Mouse (Mus musculus) lung, embryonic 16.5 days (tissue): ENCODE measurements around the gene Pecam1. TPM values are rescaled to one million over a fixed set of nuclear protein-coding genes. Genes with fewer than 3 reads are reported as not detected.

Experiments
- ATAC-seq: fragments of 200-750 bp; cut with Nextera tagmentation; 2 replicates; pipeline ENCODE4 v1.8.0; 2017; ENCODE audit warnings: low read depth, mild to moderate bottlenecking, moderate library complexity
- H3K27ac ChIP-seq: fragments of 300-500 bp; sonication (generic); 2 replicates; pipeline ENCODE4 v1.5.1; 2014; ENCODE audit warnings: mild to moderate bottlenecking, control low read depth, low read length
- H3K27me3 ChIP-seq: fragments of 300-500 bp; sonication (generic); 2 replicates; pipeline ENCODE4 v1.6.1; 2014; ENCODE audit warnings: low read depth, low read length, mixed read lengths; ENCODE audit not compliant: control insufficient read depth, insufficient read depth
- H3K36me3 ChIP-seq: fragments of 300-500 bp; sonication (generic); 2 replicates; pipeline ENCODE4 v1.6.1; 2014; ENCODE audit warnings: low read length; ENCODE audit not compliant: control insufficient read depth, insufficient read depth
- H3K4me1 ChIP-seq: fragments of 300-500 bp; sonication (generic); replicated peaks from 2 replicates; pipeline ENCODE4 v1.6.1; 2014; ENCODE audit warnings: low read length, mixed read lengths; ENCODE audit not compliant: control insufficient read depth, insufficient read depth
- H3K4me2 ChIP-seq: fragments of 300-500 bp; sonication (generic); 2 replicates; pipeline ENCODE4 v1.6.1; 2014; ENCODE audit warnings: low read depth, low read length, control low read depth
- H3K4me3 ChIP-seq: fragments of 300-500 bp; sonication (generic); 2 replicates; pipeline ENCODE4 v1.5.1; 2014; ENCODE audit warnings: mild to moderate bottlenecking, low read length, control low read depth
- H3K9ac ChIP-seq: fragments of 300-500 bp; sonication (generic); 2 replicates; pipeline ENCODE4 v1.6.1; 2014; ENCODE audit warnings: low read length, control low read depth
- H3K9me3 ChIP-seq: fragments of 300-500 bp; sonication (generic); 2 replicates; pipeline ENCODE4 v1.6.1; 2016; ENCODE audit warnings: low read length; ENCODE audit not compliant: control insufficient read depth
- WGBS: fragments of 180-500 bp; shearing (Covaris S2); extraction: QIAGEN DNeasy Blood & Tissue Kit; methylation state at CpG from one replicate; pipeline ENCODE4 v1.1.7; 2014; 5-methylcytosine and 5-hydroxymethylcytosine counted together
- polyA plus RNA-seq: library from polyadenylated mRNA; unstranded; fragments of >200 nt; fragmentation: Nextera tagmentation; extraction: Ambion mirVana; gene quantifications from 2 replicates; pipeline ENCODE4 v1.2.1, GENCODE M21; 2015

The Pecam1 gene
- polyA plus RNA-seq: 140 and 151 TPM in 2 replicates

DNA sequence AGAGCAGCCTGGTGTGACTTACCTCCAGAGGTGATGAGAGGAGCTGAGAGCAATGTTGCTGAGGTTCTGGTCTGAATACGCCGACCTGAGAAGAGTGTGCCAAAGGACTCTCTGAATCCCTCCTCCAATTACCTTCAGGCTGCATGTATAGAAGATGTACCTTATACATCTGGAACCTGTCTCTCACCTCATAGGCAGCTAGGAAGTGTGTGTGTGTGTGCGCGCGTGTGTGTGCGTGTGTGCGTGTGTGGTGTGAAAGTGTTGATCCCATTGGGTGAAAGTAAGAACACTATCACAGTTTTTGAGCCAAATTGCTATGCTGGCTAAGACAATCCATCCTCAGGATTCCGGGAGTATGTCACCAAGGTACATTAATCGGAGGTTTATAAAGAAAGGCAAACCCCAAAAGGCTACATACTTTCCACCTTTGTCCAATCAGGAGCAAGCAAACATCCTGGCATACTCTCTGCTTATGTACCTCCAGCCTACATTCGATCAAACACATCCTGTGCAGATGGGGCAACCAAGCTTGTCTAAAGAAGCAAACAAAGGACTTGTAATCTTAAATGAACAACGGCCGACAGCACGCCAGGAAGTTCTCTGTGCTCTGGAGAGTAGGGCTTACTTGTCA lies at the start of gene Pecam1:
Gene Pecam1, minus strand, starts transcription at position 508 of the 631 bp plus-strand sequence.
- H3K4me1 ChIP-seq: no peaks in the 10 kb centered on the region
- H3K27ac ChIP-seq: no peak within 1 kb of the TSS
- no peak within 1 kb of the TSS for H3K4me2 ChIP-seq
- WGBS: 64% methylated on average over 13 of the region's 13 CpGs
- no peaks in the 10 kb centered on the region for H3K9me3 ChIP-seq
- H3K36me3 ChIP-seq: no peaks in the 10 kb centered on the region
- no peak within 1 kb of the TSS for H3K4me3 ChIP-seq
- H3K9ac ChIP-seq: no peak within 1 kb of the TSS
- no peaks in the 10 kb centered on the region for H3K27me3 ChIP-seq
- ATAC-seq: 0 out of 2 replicates have a peak, but pooled peaks have one; percentile 43

DNA sequence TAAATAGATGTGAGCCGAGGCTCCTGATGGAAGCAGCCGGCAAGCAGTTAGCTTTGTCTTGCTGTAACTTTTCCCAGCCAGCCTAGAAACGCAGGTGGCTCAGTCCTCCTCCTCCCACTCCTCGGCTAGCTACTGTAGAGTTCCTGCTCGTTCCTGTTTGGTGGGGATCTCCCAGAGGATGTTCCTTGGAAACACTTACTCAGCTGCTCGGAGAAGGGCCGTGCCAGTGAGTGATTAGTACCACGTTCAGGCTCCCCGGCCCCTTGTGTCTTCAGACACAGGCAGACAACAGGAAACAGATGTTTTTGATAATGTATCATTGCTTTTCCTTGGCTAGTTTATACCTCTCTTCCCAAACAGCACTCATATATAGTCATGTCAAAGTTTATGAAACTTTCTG lies 45.3 kb upstream of the Pecam1 start:
- H3K36me3 ChIP-seq: peaks cover 26% of the 10 kb centered on the region
- H3K9me3 ChIP-seq: peaks cover 4% of the 10 kb centered on the region; the same call in 1 of the 2 replicates

DNA sequence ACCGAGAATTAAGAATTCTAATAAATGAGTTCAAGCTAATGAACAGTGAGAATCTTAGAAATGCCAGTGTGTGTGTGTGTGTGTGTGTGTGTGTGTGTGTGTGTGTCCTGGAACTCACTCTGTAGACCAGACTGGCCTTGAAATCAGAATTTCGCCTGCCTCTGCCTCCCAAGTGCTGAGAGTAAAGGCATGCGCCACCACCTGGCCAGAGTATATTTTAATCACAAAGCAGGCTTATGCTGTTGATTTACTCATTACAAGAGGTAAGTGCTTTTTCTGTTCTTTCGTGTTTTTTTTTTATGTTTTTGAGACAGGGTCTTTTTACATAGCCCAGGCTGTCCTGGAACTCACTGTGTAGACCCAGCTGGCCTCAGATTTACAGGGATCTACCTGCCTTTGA lies 43.4 kb upstream of the Pecam1 start:
- Histone ChIP-seq H3K4me2 (no peak overlapping the region), H3K36me3 (peaks cover 21% of the 10 kb centered on the region)
- 80% methylated on average over 4 of the region's 4 CpGs for WGBS

More for the DNA sequence above, 45.3 kb upstream of the Pecam1 start:
- peak; percentile 52; the same call in 1 of the 2 replicates for ATAC-seq
- H3K9ac ChIP-seq: no peak overlapping the region
- H3K27me3 ChIP-seq: no peaks in the 10 kb centered on the region
- H3K4me1 ChIP-seq: 0 out of 2 replicates have a peak, but pooled peaks cover 2% of the 10 kb centered on the region
- no peak overlapping the region for H3K4me3 ChIP-seq
- H3K27ac ChIP-seq: no peak overlapping the region
- no peak overlapping the region for H3K4me2 ChIP-seq
- 55% methylated on average over 9 of the region's 9 CpGs for WGBS

DNA sequence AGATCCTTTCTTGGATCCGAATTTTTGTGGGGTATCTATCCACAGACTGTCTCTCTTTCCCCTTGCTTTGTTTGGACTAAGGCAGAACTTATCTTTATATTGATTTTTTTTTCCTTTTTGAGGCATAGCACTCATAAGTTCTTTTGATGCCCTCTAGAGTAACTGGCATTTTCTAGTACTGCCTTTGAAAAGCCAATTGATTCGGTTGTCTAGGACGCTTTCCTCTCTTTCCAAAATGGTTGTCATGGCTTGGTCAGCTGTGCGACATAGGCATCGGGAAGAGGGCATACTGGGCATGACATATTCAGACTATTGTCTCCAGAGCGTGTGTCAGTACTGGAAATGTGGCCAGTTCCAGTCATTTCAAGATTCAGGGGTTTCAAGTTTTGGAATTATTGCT lies 39.2 kb upstream of the Pecam1 start:
- Histone ChIP-seq H3K9ac (peak overlapping the region; percentile 98), H3K36me3 (peaks cover 19% of the 10 kb centered on the region), H3K4me3 (peak overlapping the region; percentile 70), H3K9me3 (no peaks in the 10 kb centered on the region), H3K4me2 (peak overlapping the region; percentile 90), H3K4me1 (peaks cover 9% of the 10 kb centered on the region), H3K27ac (peak overlapping the region; percentile 99), H3K27me3 (no peaks in the 10 kb centered on the region)
- no peak for ATAC-seq
- 0% methylated on average over 6 of the region's 6 CpGs for WGBS

More for the DNA sequence above, 43.4 kb upstream of the Pecam1 start:
- Histone ChIP-seq H3K27ac (no peak overlapping the region), H3K9me3 (peaks cover 4% of the 10 kb centered on the region; the same call in 1 of the 2 replicates), H3K4me1 (peaks cover 5% of the 10 kb centered on the region; the same call in 1 of the 2 replicates), H3K4me3 (no peak overlapping the region), H3K9ac (no peak overlapping the region), H3K27me3 (no peaks in the 10 kb centered on the region)
- no peak for ATAC-seq

DNA sequence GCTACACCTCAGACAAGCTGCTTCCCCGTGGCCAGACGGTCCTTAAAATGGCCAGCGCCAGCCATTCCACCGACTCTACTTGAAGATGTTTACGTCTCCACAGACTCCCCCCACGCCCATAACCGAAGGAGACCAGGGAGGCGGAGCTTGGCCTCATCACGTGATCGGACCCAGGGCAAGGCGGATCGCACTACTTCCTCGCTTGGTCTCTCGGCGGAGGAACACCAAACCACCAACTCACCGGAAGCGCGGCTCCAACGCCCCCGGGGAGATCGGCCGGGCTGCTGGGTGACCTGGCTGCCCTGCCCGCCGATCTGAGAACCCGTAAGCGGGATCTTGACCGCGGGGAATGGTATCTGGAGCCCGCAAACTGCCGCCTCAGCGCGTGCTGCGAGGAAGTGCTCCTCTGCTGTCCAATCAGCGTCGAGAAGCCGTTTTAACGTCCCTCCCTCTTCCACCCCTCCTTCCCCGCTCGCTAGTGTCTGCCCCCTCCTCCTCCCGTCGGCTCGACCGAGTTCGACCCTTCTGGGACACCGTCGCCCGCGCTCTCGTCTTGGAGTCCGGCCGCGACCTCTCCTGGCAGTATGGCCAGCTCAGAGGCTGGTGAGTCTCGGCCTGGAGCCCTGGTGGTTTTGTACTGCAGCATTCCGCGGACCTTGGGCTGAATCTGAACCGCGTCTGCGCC lies 38.5 kb upstream of the Pecam1 start, which contains the start of the genes Ddx5 and Cep95:
Gene Ddx5, minus strand, starts transcription at position 411 of the 685 bp plus-strand sequence.
Gene Cep95, plus strand, starts transcription at position 478 of the 685 bp plus-strand sequence.
- Histone ChIP-seq H3K4me3 (peak within 1 kb of the TSS; percentile 70), H3K4me1 (peaks cover 9% of the 10 kb centered on the region), H3K9ac (peak within 1 kb of the TSS; percentile 98), H3K9me3 (no peaks in the 10 kb centered on the region), H3K36me3 (peaks cover 25% of the 10 kb centered on the region), H3K27ac (peak within 1 kb of the TSS; percentile 99), H3K4me2 (peak within 1 kb of the TSS; percentile 90), H3K27me3 (no peaks in the 10 kb centered on the region)
- under 1% methylated on average over 58 of the region's 58 CpGs for WGBS
- peak; percentile 93 for ATAC-seq

DNA sequence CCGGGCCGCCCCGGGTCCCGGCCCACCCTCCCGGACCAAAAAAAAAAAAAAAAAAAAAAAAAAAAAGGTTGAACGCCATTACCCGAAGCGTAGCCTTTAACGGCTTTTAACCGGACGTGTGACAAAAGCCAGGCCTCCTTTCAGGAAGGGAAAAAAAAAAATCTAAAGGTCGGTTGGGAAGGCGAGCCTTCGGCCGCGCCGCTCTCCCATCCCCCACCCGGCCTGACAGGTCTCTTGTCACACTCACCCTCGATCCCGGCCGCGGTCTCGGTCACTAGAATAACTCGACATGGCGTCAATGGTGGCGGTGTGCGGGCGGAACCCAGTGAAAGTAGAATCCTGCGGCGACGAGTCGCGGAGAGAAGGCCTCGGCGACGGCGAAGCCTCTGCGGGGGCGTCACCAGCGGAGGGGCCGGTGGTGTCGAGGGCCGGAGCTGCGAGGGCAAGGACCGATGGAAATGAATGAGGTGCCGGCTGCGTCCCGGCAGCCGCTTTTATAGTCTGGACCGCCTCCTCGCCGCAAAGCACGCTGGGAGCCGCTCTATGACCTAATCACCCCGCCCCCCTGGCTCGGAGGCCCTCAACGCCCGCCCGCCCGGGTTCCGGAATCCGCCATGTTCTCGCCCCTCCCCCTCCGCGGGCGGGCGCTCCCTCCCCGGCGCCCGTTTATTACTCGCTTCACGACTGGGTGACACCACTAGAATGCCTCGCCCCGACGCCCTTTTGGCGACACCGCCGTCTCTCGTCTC lies 37.8 kb upstream of the Pecam1 start:
- peaks cover 32% of the 10 kb centered on the region for H3K36me3 ChIP-seq
- no peaks in the 10 kb centered on the region for H3K27me3 ChIP-seq
- H3K4me3 ChIP-seq: peak overlapping the region; percentile 70
- under 1% methylated on average over 78 of the region's 79 CpGs for WGBS
- H3K4me1 ChIP-seq: peaks cover 9% of the 10 kb centered on the region
- H3K4me2 ChIP-seq: peak overlapping the region; percentile 48
- H3K9me3 ChIP-seq: no peaks in the 10 kb centered on the region
- peak overlapping the region; percentile 99 for H3K27ac ChIP-seq
- ATAC-seq: peak; percentile 84
- H3K9ac ChIP-seq: peak overlapping the region; percentile 98

DNA sequence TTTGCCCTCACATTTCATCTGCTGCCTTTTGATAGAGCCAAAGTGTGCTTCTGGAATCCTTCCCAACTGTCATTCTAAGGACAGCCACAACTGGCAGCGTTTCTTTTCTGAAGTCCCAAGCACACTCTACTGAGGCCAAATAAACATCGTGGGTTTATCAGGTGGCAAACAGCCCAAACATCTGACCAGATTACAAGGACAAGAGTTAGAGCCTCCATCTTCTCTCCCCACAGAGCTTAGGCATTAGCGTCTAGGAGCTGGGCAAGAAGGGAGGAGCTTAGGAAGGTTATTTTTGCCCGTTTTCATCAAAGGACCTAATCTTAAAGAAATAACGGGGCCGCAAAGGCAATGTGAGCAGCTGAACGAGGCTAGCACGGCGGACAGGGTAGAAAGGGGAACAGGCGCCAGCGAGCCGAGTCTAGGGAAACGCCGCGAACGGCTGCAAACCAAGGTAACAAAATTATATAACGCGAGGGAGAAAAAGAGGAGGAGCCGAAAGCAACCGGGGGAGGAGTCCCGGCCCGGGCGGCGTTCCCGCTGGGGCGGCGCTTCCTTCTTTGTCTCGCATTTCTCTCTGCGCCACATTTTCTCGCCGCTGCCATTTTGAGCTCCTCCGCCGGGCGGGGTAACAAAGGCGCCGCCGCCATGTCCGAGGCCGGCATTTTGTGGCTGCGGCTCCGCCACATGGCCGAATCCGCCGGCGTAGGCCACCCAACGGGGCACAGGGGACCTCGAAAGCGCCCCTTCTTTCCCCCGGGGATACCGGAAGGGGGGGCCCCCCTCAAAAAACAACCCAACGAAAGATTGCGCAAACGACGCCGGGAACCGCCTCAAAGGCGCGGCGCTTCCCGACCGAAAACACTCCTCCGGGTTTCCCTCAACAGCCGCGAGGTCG lies 37.0 kb upstream of the Pecam1 start:
- peak overlapping the region; percentile 70 for H3K4me2 ChIP-seq
- peaks cover 9% of the 10 kb centered on the region for H3K4me1 ChIP-seq
- peak; percentile 41 for ATAC-seq
- no peaks in the 10 kb centered on the region for H3K27me3 ChIP-seq
- H3K9ac ChIP-seq: peak overlapping the region; percentile 98
- peak overlapping the region; percentile 70 for H3K4me3 ChIP-seq
- under 1% methylated on average over 65 of the region's 65 CpGs for WGBS
- peak overlapping the region; percentile 99 for H3K27ac ChIP-seq
- H3K9me3 ChIP-seq: no peaks in the 10 kb centered on the region
- peaks cover 35% of the 10 kb centered on the region for H3K36me3 ChIP-seq

DNA sequence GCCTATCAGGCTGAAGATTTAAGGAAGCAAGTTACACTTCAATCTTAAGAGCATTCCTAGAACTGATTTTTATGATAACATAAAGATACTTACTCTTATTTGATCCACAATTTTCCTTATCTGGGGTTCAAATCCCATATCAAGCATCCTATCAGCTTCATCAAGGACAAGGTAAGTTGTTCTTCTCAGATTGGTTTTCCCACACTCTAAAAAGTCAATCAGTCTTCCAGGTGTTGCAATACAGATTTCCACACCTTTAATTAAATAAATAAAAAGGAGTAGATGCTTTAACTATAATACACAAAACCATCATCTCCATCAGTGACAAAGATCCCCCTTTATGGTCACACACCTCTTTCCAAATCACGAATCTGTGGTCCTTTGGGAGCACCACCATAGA lies 34.6 kb upstream of the Pecam1 start:
- Histone ChIP-seq H3K9ac (no peak overlapping the region), H3K36me3 (peaks cover 44% of the 10 kb centered on the region), H3K4me1 (peaks cover 7% of the 10 kb centered on the region), H3K27ac (no peak overlapping the region), H3K9me3 (no peaks in the 10 kb centered on the region), H3K27me3 (no peaks in the 10 kb centered on the region), H3K4me3 (peak overlapping the region; percentile 5; the same call in 1 of the 2 replicates), H3K4me2 (no peak overlapping the region)
- ATAC-seq: no peak
- WGBS: 62% methylated on average over 1 of the region's 1 CpGs
